Mouse (Mus musculus): ENCODE measurements around the gene Dok5.

DNA sequence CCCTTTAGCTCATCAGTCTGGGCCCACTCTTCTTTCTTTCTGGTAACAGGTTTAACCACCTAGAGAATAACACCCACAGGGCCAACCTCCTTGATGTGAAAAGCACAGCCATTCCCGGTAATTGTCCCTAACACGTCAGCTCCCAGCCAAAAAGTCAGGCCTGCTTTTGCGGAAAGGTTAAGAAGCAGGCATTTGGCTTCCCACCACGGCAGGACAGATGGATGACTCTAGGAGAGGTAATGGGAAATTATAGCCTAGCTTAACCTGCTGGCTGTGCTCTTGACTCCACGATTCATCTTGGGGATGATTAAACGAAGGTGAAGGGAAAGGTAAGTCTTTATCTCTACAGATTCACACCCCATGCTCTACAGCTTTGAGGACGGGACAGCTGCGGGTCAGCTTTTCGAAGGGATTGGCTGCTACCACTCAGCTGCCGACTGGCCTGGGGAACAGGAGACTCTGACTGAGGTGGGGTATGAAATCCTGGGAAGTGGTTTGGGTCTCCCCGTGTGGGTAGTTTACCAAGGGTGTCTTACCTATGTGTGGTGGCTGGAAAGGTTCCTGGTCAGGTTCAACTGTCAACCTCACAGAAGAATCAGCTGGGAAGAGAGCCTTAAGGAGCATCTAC, 18.8 kb upstream of the Dok5 start:
- no peak for TF ChIP-seq CTCF (IDR thresholded peaks at IDR 0.05; ENCODE audit: low read depth)
- no peak for TF ChIP-seq EP300 (optimal IDR thresholded peaks at IDR 0.05)
